Comparison of ENCODE assay signal across 4 mouse cellular contexts in genomic region chr2:71720556-71720955, GRCm38 (mm10). TPM values are rescaled to one million over a fixed set of nuclear protein-coding genes. Genes with fewer than 3 reads are reported as not detected.
A peak's percentile ranks its signal among the peaks of the same experiment; 100 is the strongest.
DNase-seq lines count a peak whose midpoint lies in the region; ATAC-seq lines count a peak whose summit lies in the region.
"Not testable (repeated sequence)": the region's sequence is repeated elsewhere in the genome, so short reads cannot be mapped to it uniquely, and the experiment has no call there.

No protein-coding gene starts in this region.

- not testable (repeated sequence) for H3K9me3 ChIP-seq in forebrain, embryonic 14.5 days (replicated peaks; ENCODE audit: control insufficient read depth, low read length)

- DNase-seq in ES-CJ7 (ENCODE audit: low read depth, low spot score) (peak; percentile 58), R1 (ENCODE audit: low read depth, low spot score) (peak; percentile 57), ZHBTc4 (ENCODE audit: low read depth, low spot score) (peak; percentile 62)
- not testable (repeated sequence) for DNase-seq in forebrain, embryonic 14.5 days (ENCODE audit: low spot score)

- not testable (repeated sequence) for H3K27me3 ChIP-seq in forebrain, embryonic 14.5 days (replicated peaks; ENCODE audit: control insufficient read depth, insufficient read depth, low read length)

- H3K4me3 ChIP-seq in forebrain, embryonic 14.5 days (ENCODE audit: low read depth, low read length): not testable (repeated sequence)

- not testable (repeated sequence) for H3K36me3 ChIP-seq in forebrain, embryonic 14.5 days (ENCODE audit: control insufficient read depth, insufficient read depth, low read length)

- H3K4me2 ChIP-seq in forebrain, embryonic 14.5 days (ENCODE audit: low read length): not testable (repeated sequence)

- H3K27ac ChIP-seq in forebrain, embryonic 14.5 days (ENCODE audit: low read depth, low read length): 0 out of 2 replicates have a peak overlapping the region, but pooled peaks have one; percentile 80

- H3K4me1 ChIP-seq in forebrain, embryonic 14.5 days (ENCODE audit: control insufficient read depth, insufficient read depth, low read length): peaks cover 12% of the 10 kb centered on the region

- ATAC-seq in forebrain, embryonic 14.5 days: not testable (repeated sequence)

- WGBS in forebrain, embryonic 14.5 days: 62% methylated on average over 2 of the region's 2 CpGs

- not testable (repeated sequence) for H3K9ac ChIP-seq in forebrain, embryonic 14.5 days (ENCODE audit: low read length)

RNA-seq across cellular contexts. Expression of gene Itga6, which starts 24.9 kb away (rescaled TPM):
- 25.0 and 27.7 TPM in 2 replicates for polyA plus RNA-seq in forebrain, embryonic 14.5 days (2014; fragmentation: Nextera tagmentation; extraction: Ambion mirVana)
